Mouse (Mus musculus) induced T-regulatory cell, adult 2 months (primary cell): ENCODE measurements around the gene Calr.

Source experiments
- DNase-seq: peaks from one replicate; pipeline ENCODE4 v3.0.0-alpha.2; 2012; ENCODE audit warnings: low read depth

Gene Calr

DNA sequence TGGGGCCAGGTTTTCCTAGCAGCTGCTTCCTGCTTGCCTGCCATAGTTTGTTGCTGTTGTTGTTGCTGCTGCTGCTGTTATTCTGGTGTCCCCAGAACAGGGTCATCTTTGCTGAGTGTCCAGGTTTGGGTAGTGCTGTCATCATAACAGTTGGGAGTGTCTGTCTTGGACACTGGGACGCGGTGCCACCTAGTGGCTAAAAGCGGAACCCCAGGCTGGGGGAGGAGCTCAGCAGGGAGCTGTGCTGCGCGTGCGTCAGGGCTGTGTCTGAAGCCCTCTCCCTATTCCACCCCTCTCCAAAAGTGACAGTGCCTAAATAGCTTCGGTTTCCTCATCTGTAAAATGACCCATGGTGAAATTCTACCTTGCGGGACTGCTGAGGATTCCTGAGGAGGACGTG is 31.2 kb downstream of the Calr start:
- DNase-seq: peak; percentile 93

DNA sequence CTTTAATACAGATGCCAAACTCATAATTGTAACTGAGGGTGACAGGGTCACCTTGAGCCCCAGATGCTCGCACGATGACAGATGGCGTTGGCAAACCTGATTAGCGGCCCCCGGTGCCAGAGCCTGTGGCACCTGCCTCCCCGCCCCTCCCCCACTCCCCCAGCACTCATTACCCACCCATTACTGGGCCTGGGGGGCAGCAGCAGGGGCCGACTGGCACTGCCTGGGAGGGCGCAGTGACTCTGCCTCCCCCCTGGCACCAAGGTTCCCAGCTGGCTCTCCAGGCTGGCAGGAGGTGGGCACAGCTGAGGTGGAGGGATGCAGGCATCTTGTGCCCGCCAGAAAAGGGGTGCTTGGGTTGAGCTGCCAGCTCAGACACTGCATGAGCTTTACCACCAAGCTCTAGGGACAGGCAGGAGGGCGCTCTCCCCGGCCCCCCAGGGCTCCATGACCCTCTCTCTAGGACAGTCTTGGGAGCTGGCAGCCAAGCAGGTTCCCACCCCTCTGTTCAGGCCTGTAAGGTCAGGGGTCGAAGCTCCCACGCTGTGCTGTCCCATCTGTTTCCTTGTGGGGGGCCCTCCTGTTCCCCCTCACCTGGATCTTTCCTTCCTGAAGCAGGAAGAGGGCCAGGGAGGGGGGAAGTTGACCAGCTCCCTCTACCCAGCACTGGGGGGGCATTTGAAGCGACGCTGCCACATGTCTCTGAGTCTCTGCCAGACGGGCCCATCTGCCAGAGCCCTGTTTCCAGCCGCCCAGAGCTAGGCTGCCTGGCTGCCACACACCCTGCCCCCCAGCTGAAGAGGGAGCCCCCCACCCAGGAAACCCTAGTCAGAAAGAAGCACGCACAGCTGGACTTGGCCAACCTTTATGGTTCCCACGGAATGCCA is 31.9 kb downstream of the Calr start:
- DNase-seq: no peak

DNA sequence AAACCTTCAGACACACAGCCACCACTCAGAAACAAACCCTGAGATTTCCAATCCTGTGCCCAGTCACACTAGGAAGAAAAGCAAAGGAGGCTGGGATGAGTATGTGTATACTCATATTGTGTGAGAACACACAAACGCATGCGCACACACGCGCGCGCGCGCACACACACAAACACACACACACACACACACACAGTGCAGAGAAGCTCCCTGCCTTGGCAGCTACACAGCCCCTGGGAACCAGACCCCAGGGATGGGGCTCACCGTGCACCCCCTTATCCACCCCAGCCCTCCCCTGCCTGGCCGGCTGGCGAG is 32.5 kb downstream of the Calr start:
- DNase-seq: no peak

DNA sequence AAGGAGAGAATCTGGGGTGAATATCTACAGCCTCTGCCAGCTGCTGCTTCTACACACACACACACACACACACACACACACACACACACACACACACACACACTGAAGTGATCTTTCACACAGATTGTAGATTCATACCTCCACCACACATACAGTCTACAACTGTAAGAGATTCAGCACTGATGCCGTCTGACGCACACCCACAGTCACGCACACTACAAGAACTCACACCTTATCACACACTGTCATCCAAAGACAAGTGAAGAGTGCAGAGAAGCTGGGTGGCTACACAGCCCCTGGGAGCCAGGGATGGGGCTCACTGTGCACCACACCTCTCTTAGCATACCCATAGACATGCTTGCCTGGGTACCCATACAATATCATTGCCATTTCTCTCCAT is 32.9 kb downstream of the Calr start:
- DNase-seq: no peak

DNA sequence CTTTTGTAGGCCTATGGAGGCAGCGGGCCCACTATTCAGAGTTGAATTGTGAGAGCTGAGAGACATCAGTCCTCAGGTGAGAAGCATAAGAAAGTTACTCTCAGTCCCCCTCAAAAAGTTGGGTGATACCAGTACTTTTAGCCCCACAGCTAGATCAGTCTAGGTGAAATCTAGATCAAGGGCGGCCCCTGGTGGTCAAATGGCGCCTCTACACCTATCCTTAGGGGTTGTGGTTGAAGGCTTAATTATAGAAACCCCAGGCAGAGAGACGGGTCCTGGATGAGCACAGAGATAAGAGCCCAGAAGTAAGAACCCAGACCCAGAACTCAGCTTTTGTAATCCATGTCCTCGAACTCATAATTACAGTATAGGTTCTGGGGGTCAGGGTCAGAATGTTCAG is 33.7 kb downstream of the Calr start:
- peak; percentile 92 for DNase-seq

DNA sequence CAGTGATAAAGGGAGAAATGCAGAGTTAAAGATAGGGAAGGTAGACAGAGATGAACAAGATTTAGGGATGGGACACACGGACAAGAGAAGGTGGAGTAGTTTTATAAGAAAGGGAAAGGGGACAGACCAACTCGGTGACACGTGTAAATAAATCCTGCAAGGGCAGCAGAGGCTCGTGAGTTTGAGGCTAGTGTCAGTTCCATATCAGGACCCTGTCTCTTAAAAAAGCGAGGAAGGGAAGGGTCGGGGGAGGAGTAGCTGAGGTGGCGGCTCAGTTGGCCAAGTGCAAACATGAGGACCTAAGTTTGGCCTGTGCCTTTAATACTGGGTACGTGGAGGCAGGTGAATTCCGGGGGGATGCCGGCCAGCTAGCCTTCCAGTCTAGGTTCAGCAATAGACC is 35.4 kb downstream of the Calr start:
- DNase-seq: no peak

DNA sequence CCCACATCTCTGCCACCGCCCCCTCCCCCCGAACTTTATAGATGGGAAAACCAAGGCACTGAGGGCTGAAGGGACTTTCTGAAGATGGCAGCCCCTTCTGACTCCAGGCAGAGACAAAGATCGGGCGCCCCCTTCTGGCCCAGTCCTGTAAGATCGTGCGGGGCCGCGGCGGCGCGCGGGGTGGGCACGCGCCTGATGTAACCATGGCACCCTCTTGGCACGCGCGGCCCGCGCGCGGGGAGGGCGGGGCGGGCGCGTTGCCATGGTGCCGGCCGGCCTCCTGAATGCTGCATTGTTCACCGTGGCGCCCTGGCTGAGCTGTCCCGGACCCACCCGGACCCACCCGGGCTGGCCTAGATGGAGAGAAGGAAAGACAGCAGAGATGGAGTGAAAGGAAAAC is 35.8 kb downstream of the Calr start:
- DNase-seq: peak; percentile 87

DNA sequence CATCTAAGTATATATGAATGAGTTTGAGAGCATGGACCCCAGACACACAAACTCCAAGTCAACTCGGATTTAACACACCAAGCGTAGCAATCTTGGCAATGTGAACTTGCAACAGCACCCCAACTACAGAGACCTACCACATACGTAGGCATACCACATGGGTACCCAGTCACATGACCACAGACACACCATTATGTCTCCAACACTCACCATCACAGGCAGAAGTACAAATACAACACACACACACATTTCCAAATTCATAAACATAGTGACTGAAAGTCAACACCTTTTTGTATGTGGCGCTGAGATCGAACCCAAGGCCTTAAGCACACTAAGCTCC is 36.8 kb downstream of the Calr start:
- DNase-seq: no peak

DNA sequence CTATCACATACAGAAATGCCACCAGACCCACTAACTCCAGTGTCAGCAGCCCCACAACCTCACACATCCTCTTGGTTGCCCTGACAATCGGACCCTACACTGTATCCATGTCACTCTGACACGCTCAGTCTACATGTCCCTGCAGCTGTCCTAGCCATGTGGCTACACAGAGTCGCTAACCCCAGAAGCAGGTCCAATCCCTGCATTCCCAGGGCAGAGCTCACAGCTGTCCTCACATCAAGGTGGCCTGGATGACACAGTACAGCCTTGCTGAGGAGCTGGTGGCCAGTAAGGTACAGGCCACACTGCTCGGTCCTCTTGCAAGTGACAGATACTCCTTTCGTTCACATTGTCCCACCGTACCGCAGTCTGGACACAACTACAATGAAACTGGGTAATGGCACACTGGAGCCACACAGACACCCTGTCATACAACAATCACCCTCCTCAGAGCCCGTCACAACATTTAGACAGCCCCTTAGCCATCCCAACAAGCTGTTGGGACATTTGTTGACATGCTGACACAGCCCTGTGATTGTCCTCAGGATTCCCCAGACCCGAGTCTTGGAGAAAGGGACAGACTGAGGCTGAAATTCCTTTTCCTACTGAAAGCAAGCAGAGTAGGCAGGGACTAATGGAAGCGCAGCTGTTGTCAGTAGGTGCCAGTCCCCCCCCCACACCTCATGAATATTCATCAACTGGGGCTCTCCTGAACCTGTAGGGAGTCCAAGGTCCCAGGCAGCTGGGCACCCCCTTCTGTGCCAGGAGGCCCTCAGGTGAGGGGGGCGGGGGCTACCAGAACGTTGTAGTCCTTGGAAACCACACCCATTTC is 37.4 kb downstream of the Calr start:
- no peak for DNase-seq

DNA sequence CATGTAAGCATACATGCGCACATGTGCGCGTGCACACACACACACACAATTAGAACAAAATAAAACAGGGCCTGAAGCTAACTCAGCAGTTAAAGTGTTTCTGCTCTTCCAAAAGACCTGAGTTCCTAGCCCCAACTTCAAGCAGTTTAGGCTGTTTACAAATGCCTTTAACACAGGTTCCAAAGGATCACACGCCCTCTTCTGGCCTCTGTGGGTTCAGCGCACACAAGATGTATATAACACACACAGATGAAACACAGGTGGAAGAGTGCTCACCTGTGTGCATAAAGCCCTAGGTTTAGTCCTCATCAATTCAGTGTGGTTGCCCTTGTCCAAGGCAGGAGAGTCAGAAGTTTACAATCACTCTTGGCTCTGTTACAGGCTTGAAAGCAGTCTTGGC is 40.7 kb downstream of the Calr start:
- DNase-seq: no peak

DNA sequence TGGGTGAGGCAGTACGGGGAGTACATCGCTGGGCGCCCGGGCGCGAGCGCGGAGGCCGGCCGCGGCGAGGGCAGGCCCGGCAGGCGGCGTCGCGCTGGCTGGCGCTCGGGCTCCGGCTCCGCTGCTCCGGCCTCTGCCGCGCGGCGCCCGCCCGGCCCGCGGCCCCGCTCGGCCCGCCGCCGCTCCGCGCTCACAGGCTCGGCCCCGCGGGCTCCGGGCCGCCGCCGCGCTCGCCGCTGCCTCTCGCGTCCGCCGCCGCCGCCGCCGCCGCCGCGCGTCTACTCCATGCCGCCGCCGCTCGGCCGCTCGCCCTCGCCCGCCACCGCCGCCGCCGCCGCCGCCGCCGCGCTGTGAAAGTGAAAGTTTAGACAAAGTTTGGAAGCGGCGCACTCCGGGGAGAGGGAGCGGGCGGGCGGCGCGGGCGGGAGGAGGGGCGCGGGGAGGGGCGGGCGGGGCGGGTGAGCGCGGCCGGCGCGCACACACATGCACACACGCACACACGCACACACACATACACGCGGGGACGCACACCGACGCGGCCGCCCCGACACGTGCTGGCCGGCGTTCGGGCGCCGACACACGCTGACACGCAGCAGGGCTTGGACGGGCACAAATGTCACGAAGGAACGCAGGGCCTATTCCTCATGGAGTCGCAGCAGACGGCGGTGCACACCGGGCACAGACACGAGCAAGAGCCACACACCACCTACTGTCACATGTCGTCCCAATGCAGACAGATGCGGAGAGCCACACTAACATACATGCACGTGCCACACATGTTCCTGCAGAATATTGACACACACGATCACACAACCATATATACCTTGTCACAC is 46.5 kb downstream of the Calr start, which contains the start of gene Nfix:
Gene Nfix, minus strand, starts transcription at position 346 of the 833 bp plus-strand sequence.
- DNase-seq: peak; percentile 62

DNA sequence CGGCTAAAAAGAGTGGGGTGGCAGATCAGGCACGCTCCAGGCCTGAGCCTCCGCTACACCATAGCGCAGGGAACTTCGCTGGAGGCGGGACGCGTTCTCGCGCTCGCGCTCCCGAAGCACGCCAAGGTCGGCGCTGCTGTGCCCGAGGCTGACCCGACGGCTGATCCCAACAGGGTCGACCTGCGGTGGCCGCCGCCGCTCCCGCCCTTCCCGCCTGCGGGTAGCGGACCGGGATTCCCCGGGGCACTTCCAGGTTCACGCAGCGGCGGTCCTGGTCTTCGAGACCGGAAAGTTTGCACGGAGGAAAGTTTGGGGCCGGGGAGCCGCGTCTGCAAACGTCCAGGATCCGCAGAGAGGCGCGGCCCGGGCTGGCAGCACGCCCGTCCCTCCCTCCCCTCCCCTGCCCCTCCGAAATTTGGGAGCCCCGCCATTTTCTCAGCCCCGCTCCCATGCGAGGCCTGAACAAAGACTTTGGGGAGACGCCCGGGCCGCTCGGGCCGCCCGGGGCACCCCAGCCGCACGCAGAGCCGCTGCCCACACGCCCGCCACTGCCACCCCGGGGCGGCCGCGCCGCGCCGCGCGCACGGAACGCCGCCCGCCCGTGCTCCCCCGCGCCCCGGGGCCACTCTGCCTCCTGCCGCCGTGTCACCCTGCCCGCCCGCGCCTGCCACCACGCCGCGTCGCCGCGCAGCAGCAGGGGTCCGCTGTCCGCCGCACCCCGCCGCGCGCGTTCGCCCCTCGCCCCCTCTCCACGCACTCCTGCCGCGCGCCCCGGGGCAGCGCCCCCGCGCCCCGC is 47.4 kb downstream of the Calr start:
- peak; percentile 25 for DNase-seq

DNA sequence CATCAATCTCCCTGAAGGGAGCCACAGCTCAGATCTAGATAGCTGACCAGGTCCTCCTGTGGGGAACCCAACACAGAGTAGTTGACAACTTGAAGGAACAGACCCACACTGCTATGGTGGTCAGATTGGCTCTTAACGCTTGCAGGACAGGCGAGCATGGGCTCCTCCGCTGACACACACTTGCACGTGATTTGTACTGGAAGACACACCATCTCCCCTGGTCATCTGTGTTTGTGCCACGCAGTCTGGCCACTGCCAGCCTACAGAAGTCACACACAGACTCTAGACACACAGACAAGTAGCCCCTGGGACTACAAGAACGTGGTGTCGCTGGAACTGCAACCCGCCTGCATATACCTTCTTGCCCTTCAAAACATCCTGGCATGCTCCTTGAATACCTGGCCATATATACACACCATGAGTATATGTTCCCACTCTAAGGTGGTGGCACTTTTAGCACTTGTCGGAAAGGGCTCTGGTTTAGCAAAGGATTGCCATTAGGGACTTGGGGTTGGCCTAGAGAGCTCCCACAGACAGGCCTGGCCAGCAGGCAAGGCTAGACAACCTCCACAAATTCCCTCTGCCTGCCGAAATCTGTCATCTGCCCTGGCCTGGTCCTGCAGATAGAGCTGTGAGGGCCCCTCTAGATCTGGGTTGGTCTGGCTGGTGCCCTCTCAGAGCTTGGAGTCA is 48.1 kb downstream of the Calr start:
- DNase-seq: peak; percentile 20

DNA sequence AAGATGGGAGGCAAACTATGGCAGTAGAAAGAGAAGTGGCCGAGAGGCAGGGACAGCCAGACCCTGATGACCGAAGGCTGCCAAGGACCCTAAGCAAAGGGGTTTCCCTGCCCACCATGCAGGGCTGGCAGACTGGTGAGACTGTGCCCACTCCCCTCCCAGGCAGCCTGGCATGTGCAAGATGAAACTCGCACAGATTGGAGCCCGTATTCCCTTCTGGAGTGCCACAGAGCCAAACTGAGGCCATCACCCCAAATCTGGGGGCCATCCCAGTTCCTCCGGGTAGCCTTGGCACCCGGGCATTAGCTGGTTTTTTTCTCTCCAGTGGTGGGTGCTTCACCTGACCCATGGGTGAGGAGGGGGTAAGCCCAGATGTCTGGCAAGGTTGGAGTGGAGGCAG is 48.8 kb downstream of the Calr start:
- DNase-seq: no peak

DNA sequence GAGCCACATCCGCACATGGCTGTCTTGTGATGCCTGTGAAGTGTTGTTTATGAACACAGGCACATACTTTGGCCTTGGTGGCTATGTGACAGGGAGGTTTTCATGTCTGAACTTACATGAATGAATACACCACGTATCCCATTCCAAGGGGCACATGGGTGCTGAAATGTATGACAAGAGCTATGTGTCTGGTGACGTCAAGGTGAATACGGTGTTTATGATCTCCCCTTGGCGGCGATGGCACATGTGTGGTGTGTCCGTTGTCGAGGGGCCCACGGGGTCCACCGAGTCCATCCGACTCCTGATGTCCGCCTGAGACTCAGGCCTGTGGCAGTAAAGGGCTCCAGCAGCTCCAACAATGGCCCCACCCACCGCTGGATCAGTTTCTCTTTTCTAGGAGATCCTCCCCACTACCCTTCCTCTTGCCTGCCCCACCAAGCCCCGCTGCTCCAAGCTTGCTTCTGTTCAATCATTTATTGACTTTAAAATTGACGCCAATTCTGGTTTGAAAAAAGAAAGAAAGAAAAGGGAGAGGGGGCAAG is 49.4 kb downstream of the Calr start:
- no peak for DNase-seq

DNA sequence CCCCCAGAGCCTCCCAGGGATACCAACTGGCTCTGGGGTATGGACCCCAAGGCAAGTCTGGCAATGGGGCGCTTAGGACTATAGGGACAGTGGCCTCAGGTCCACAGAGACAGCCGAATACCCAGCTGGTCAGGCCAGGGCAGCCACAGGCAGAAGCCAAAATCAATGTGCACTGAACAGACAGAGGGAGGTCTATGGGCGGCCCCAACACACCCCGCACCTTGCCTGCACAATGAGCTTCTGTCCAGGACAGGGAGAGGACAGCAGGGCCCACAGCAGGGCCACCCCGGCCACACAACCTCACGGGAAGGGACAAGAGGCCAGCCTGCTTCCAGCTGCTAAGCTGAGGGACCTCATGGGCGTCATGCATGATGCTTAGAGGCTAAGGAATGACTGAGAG is 52.2 kb downstream of the Calr start:
- no peak for DNase-seq

DNA sequence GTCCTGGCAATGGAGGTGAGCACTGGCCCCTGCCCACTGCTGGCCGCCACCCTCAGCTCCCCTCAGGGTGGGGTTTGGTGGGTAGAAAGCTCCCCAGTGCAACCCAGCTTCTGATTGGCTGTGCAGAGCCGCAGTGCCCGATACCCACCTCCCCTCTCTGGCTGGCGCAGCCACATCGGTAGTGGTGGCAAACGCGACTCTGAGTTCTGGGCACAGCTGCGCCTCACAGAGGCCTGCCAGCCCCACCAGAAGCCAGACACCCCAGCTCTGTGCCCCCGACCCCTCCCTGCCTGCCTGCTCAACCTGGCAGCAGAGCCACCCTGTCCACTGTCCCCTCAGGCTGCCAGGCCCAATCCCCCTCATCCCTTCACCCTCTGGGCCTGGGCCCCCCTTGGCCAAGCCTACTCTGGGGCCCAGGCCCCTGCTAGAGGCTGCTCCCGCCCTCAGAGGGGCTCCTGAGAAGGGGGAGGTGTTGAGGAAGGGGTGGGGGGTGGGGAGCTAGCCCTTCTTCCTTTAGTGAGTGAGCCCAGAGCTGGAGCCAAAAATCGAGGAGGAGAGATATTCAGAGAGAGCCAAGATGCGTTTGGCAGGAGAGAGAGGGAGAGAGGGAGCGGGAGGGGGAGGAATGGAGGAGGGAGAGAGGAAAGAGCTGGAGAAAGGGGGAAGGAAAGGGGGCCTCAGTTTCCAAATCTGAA is 52.8 kb downstream of the Calr start:
- no peak for DNase-seq

DNA sequence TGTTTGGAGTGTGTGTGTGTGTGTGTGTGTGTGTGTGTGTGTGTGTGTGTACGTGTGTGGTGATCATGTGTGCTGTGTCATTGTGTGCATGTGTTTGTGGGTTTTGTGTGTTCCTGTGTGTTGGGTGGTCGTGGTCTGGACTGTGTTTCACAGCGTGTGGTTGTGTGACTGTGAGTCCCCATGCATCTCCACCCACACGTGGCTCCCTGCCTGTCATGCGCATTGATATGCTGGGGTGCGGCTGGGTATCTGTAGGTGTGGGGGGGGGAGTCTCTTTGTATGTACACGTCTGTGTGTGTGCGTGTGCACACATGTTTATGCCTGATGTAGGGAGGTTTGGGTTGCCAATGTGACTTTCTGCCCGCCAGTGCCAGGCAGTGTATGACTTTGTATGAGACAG is 53.6 kb downstream of the Calr start:
- DNase-seq: no peak

DNA sequence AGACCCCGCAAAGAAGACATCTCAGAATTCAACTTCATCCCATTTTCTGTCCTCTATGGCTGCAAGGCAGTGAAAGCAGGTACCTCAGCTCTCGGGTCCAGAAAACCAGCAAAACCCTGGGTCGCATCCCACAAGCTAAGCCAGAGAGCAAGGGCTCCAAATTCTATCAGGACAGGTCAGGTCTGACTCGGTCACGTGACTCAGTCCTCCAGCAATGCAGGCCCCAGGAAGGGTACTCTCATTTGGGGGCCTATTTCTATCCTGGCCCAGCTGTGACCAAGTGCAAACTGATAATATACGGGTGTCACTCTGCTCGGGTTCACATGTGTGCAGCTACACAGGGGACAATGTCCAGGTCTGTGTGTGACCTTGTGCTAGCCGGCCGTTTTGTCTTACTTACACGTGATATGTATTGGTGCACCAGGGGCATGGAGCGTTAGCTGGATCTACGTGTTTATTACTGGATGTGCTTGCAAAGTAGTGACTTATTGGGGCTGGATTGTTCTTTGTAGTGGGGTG is 54.2 kb downstream of the Calr start:
- DNase-seq: no peak
